Mouse (Mus musculus): Measurements from ENCODE around the gene Pex14. TPM values are rescaled to one million over a fixed set of nuclear protein-coding genes. Genes with fewer than 3 reads are reported as not detected.

The Pex14 gene
- polyA plus RNA-seq, 1 experiment = not detected

DNA sequence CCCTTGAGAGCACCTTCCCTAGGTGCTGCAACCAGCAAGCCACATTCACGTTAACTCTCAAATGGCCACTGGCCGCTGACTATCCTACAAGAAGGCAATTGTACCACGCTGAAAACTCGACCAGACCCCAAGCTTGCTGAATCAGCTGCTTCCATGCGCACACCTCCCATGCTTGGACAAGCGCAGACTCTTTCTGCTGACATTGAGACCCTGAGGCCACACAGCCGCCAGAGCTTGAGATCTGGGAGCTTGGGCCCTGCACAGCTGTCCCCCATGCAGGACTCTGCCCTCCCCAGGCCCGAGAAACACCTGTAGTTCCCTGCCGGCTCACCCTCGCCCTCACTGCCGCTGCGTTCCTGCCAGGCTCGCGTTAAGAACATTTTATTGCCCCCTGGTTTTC lies 127.0 kb downstream of the Pex14 start:
- Histone ChIP-seq H3K27ac (ENCODE audit: insufficient read depth, low read depth, low read length) (no peak overlapping the region), H3K4me3 (ENCODE audit: insufficient read depth, low read depth, low read length) (no peak overlapping the region), H3K4me1 (ENCODE audit: control insufficient read depth, insufficient read depth, low read length) (peaks cover 27% of the 10 kb centered on the region)
- 96% methylated on average over 14 of the region's 14 CpGs for WGBS
- TF ChIP-seq CTCF (IDR thresholded peaks at IDR 0.05; ENCODE audit: insufficient read depth, low read depth, low read length) (no peak), POLR2A (IDR thresholded peaks at IDR 0.05; ENCODE audit: insufficient read depth, low read depth, low read length) (no peak)

DNA sequence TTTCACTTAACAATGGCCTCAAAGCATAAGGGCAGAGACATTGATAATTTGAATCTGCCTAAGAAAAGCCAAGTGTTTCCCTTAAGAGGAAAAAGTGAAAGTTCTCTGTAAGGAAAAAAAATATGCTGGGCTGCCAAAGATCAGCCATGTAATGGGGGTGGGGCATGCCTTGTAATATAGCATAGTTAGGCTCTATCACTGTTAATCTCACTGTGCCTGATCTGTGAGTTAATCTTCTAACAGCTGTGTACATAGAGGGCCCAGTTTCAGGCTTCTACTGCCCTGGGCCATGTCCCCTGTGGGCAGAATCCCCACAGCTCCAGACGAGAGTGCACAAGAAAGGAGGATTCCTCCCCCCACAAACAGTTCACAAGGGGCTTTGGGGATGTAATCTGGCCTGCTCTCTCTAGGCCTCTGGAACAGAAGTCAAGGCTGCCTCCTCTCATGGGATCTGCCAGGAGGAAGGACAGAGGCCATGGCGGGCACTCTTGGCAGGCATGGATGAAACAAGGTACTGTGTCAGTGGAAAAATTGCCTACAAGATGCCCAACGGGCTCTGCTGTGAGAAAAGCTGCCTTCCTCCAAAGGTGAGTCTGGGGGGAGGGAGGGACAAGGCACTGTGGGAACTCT lies 127.9 kb downstream of the Pex14 start:
- Histone ChIP-seq H3K27ac (ENCODE audit: insufficient read depth, low read depth, low read length) (no peak overlapping the region), H3K4me1 (ENCODE audit: control insufficient read depth, insufficient read depth, low read length) (peaks cover 26% of the 10 kb centered on the region), H3K4me3 (ENCODE audit: insufficient read depth, low read depth, low read length) (no peak overlapping the region)
- TF ChIP-seq CTCF (IDR thresholded peaks at IDR 0.05; ENCODE audit: insufficient read depth, low read depth, low read length) (no peak), POLR2A (IDR thresholded peaks at IDR 0.05; ENCODE audit: insufficient read depth, low read depth, low read length) (no peak)
- WGBS = 81% methylated on average over 3 of the region's 3 CpGs

DNA sequence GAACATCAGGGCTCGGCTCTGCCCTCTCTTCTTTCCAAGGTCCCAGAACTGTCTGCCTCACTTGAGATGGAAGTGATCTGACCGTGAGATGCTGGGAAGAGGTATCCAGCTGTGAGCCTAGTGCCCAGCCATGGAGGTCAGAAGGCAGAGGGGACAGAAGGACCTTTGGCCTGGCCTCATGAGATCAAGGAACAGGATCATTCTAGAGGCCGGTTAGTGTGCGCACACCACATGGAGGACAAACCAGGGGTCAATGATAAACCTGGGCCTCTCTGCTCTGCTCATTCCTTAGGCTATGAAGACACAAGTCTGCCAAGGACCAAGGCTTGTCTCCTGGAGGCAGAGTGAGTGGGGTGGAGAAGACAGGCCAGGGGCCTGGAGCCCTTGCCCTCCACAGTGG lies 128.9 kb downstream of the Pex14 start:
- 94% methylated on average over 4 of the region's 4 CpGs for WGBS
- Histone ChIP-seq H3K27ac (ENCODE audit: insufficient read depth, low read depth, low read length) (no peak overlapping the region), H3K4me1 (ENCODE audit: control insufficient read depth, insufficient read depth, low read length) (peaks cover 33% of the 10 kb centered on the region), H3K4me3 (ENCODE audit: insufficient read depth, low read depth, low read length) (no peak overlapping the region)
- TF ChIP-seq CTCF (IDR thresholded peaks at IDR 0.05; ENCODE audit: insufficient read depth, low read depth, low read length) = no peak
- no peak for TF ChIP-seq POLR2A (IDR thresholded peaks at IDR 0.05; ENCODE audit: insufficient read depth, low read depth, low read length)

- TF ChIP-seq CTCF (IDR thresholded peaks at IDR 0.05; ENCODE audit: insufficient read depth, low read depth, low read length) (no peak), POLR2A (IDR thresholded peaks at IDR 0.05; ENCODE audit: insufficient read depth, low read depth, low read length) (no peak)
- Histone ChIP-seq H3K4me3 (ENCODE audit: insufficient read depth, low read depth, low read length) (no peak overlapping the region), H3K27ac (ENCODE audit: insufficient read depth, low read depth, low read length) (no peak overlapping the region), H3K4me1 (ENCODE audit: control insufficient read depth, insufficient read depth, low read length) (peaks cover 29% of the 10 kb centered on the region)
- 34% methylated on average over 5 of the region's 5 CpGs for WGBS
Measured at GRCm38 (mm10) chr4:148969610-148970009, 130.1 kb downstream of the Pex14 start.

- Histone ChIP-seq H3K4me1 (ENCODE audit: control insufficient read depth, insufficient read depth, low read length) (peaks cover 28% of the 10 kb centered on the region), H3K4me3 (ENCODE audit: insufficient read depth, low read depth, low read length) (no peak overlapping the region), H3K27ac (ENCODE audit: insufficient read depth, low read depth, low read length) (no peak overlapping the region)
- 84% methylated on average over 5 of the region's 5 CpGs for WGBS
- TF ChIP-seq CTCF (IDR thresholded peaks at IDR 0.05; ENCODE audit: insufficient read depth, low read depth, low read length) (no peak), POLR2A (IDR thresholded peaks at IDR 0.05; ENCODE audit: insufficient read depth, low read depth, low read length) (no peak)
Measured at GRCm38 (mm10) chr4:148968859-148969258, 130.8 kb downstream of the Pex14 start.

- Histone ChIP-seq H3K4me1 (ENCODE audit: control insufficient read depth, insufficient read depth, low read length) (peaks cover 28% of the 10 kb centered on the region), H3K27ac (ENCODE audit: insufficient read depth, low read depth, low read length) (no peak overlapping the region), H3K4me3 (ENCODE audit: insufficient read depth, low read depth, low read length) (no peak overlapping the region)
- 80% methylated on average over 5 of the region's 5 CpGs for WGBS
- no peak for TF ChIP-seq POLR2A (IDR thresholded peaks at IDR 0.05; ENCODE audit: insufficient read depth, low read depth, low read length)
- no peak for TF ChIP-seq CTCF (IDR thresholded peaks at IDR 0.05; ENCODE audit: insufficient read depth, low read depth, low read length)
Measured at GRCm38 (mm10) chr4:148966132-148966531, 133.5 kb downstream of the Pex14 start.

- WGBS = 93% methylated on average over 10 of the region's 10 CpGs
- Histone ChIP-seq H3K27ac (ENCODE audit: insufficient read depth, low read depth, low read length) (no peak overlapping the region), H3K4me1 (ENCODE audit: control insufficient read depth, insufficient read depth, low read length) (peaks cover 19% of the 10 kb centered on the region), H3K4me3 (ENCODE audit: insufficient read depth, low read depth, low read length) (no peak overlapping the region)
- TF ChIP-seq CTCF (IDR thresholded peaks at IDR 0.05; ENCODE audit: insufficient read depth, low read depth, low read length) (no peak), POLR2A (IDR thresholded peaks at IDR 0.05; ENCODE audit: insufficient read depth, low read depth, low read length) (no peak)
Measured at GRCm38 (mm10) chr4:148964541-148965310, 134.9 kb downstream of the Pex14 start.

DNA sequence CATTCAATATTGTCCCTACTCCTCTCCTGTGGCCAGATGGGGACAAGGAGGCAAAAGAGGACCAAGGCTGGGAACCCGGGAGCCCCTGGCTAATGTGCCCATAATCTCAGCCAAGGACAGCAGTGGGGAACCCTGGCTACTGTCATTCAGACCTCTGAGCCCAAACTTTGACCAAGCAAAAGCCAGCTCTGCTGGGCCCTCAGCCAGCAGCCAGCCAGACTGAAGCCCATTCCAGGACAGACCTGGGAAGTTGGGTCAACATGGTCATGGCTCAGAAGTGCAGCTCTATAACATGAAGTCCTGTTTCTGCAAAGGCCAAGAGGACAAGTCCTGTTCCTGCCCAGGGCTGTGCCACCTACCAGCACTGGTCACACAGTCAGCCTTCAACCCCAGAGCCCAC lies 137.6 kb downstream of the Pex14 start:
- H3K27ac ChIP-seq (ENCODE audit: insufficient read depth, low read depth, low read length) = no peak overlapping the region
- H3K4me3 ChIP-seq (ENCODE audit: insufficient read depth, low read depth, low read length) = no peak overlapping the region
- TF ChIP-seq CTCF (IDR thresholded peaks at IDR 0.05; ENCODE audit: insufficient read depth, low read depth, low read length) (no peak), POLR2A (IDR thresholded peaks at IDR 0.05; ENCODE audit: insufficient read depth, low read depth, low read length) (no peak)
- H3K4me1 ChIP-seq (ENCODE audit: control insufficient read depth, insufficient read depth, low read length) = peaks cover 11% of the 10 kb centered on the region
- 70% methylated on average over 1 of the region's 1 CpGs for WGBS

- Histone ChIP-seq H3K4me1 (ENCODE audit: control insufficient read depth, insufficient read depth, low read length) (peaks cover 13% of the 10 kb centered on the region), H3K4me3 (ENCODE audit: insufficient read depth, low read depth, low read length) (no peak overlapping the region), H3K27ac (ENCODE audit: insufficient read depth, low read depth, low read length) (no peak overlapping the region)
- WGBS = 96% methylated on average over 19 of the region's 19 CpGs
- TF ChIP-seq CTCF (IDR thresholded peaks at IDR 0.05; ENCODE audit: insufficient read depth, low read depth, low read length) (no peak), POLR2A (IDR thresholded peaks at IDR 0.05; ENCODE audit: insufficient read depth, low read depth, low read length) (no peak)
Measured at GRCm38 (mm10) chr4:148961081-148961480, 138.6 kb downstream of the Pex14 start.
